Mouse (Mus musculus) lung, postnatal 10 days (tissue): ENCODE results near the gene Jarid2.

Source experiments
- DNase-seq: peaks from one replicate; pipeline ENCODE4 v3.0.0; 2021

Gene Jarid2

DNA sequence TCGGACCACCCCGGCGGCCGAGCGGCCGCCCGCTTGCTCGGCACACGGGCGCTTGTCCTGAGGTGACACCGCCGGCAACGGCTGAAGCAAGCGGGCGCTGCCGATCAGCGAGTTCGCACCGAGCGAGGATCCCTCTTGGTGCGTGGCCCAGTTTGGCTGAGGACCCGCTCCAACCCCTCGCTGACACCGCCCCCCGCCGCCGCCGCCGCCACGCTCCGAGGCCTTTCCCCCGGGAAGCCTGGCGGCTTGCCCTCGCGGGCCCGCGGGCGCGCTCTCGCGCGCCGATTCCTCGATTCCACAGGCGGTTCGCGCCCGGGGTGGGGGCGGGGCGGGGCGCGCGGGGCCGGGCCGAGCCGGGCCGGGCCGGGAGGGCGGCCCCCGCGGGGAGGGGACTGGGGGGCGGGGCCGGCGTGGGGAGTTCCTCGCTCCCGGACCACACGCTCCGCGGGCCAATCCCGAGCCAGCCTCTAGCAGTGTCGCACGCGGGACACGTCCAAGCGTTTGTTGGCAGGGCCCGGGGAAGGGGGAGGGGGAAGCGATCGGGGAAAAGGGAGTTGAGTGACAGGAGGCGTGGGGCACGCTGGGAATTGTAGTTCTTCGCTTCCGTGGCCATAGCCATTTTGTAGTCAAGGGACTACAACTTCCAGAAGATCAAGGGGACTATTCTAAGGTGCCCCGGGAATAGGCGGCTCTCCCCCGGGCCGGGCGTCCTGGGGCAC is 1.0 kb downstream of the Jarid2 start:
- peak; percentile 100 for DNase-seq

DNA sequence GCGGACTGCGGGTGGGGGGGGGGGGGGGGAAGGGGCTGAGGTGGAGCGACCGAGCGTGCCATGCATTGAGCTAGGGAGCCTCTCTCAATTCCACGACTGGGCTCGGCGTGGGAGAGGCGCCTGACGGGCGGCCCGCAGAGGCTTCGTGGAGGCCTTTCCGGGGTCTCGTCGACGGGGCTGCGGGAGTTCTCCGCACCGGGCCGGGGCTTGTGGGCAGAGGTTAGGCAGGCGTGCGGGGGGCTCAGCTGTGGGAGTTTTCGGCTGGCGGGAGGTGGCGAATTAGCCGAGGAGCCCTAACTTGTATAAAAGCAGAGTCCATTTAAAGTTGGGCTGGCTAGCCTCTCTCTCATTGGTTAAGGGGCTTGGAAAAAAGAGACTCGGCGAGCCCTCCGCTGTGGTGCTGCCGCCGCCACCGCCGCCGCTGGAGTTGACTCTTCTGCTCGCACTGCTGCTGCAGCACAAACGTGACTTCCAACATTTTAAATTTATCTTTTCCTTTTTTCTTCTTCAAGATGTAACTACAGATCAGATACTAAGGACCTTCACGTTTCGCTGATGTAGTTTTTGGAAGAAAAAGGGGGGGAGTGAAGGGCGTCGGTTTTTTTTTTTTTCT is 1.8 kb downstream of the Jarid2 start:
- peak; percentile 90 for DNase-seq

DNA sequence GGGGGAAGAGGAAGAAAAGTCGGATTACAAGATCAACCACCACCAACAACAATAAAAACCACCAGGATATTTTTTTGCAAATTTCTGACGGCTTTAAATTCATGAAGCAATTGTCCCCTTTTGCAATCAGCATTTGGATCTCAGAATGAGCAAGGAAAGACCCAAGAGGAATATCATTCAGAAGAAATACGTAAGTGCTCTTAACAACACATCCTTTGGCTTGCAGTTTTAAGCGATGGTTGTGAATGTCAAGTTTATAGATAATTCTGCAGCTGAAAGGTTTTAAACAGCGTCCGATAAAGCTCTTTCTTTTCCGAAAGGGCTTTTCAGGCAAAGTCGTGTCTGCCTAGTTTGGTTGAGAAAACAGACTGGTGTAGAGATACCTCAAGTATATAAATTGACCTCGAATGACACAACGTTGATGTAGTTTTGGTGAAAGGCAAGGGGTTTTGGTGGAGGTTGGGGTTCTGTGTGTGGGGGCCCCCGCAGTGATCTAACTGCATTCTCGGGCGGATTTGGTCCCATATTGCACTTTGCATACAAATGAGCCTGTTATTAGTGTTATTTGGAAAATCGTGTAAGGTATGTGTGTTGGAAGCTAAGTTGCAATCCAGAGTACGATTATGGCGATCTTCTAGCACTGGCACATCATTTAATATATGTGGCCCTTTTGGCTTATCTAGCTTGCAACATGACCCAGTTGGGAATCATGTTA is 2.6 kb downstream of the Jarid2 start:
- DNase-seq, result no peak

DNA sequence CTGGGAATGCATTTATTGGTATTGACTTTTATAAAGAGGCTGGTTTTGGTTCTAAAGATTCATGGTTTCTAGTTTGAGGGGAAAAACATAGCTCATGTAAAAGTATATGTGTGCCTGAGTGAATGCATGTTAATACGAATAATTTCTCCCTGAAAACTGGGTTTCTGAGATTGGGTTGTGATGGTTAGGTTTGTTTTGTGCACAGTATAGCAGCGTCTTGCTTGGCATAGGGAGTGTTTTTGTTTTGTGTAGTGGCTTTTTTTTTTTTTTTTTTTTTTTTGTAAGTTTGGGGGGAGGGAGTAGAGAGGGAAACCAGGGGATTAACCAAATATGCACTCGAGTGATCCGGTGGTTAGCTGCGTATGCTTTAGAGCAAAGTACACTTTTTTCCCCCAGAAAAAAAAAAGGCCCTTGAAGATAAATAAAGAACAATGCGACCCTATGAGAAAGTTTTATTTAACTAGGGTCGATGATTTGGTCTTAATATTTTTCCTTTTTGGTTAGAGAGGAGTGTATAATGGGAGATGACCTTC is 3.2 kb downstream of the Jarid2 start:
- no peak for DNase-seq

DNA sequence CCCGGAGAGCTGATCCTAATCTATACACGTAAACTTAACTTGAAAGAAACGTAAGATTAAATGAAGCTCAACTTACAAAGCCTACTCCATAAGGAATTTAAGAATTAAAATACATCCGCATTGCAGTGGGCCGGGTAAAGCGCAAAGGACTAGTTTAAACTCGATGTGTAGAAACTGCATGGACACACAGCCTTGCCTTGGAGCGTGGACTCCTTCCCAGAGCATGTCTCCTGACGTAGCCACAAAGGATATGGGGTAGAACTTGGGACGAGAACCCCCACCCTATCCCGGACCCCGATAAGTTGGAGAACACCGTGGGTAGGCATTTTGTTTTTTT is 3.7 kb downstream of the Jarid2 start:
- DNase-seq, result no peak

DNA sequence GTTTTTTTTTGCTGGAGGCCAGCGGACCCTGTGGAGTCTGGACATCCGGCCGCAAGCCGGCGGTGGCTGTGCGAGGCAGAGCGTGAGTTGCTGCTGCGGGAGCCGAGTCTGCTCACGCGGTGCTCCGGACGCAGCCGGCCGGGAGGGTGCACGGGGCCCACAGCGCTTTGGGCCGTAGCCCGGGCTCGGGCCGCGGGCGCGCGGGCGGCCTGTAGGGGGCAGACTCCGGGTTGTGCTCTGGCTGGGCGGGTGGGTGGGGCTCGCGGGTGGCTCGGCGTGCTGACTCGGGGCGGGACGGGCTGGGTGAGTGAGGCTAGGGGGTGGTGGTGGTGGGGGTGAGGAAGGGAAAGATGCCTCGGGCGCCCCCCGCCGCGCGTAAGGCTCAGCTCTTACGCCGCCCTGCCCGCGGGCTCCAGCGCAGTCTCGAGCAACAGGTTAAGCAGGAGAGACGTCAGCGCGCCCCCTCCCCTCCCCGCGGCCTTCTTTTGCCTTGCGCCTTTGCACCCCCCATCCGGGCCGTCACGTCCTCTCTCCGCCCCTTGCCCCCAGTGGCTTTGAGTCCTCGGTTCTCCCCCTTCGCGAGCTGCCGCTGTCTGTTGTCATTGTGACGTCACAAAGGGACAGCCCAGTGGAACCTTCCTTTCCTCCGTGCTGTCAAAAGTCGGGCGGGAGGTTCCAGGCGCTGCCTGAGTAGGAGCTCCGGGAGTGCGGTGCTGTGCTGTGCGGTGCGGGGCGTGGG is 4.3 kb downstream of the Jarid2 start:
- peak; percentile 92 for DNase-seq

DNA sequence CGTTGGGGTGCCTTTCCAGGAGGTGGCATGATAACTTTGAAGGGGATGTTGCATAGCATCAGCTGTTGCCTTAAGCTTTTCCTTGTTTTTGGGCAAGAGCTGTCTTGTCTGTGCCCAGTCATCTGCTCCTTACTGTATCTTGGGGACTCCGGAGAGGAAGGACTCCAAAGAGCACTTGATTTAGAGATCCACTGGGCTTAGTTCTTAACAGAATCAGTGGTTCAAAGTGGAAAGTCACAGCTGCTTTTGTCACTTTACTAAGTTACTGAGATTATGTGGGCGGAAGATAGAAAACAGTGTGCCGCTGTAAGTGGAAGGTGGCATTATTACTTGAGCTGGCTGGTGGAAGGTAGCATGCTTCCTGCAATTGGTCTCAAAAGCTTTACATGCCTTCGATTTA is 5.2 kb downstream of the Jarid2 start:
- DNase-seq, result no peak

DNA sequence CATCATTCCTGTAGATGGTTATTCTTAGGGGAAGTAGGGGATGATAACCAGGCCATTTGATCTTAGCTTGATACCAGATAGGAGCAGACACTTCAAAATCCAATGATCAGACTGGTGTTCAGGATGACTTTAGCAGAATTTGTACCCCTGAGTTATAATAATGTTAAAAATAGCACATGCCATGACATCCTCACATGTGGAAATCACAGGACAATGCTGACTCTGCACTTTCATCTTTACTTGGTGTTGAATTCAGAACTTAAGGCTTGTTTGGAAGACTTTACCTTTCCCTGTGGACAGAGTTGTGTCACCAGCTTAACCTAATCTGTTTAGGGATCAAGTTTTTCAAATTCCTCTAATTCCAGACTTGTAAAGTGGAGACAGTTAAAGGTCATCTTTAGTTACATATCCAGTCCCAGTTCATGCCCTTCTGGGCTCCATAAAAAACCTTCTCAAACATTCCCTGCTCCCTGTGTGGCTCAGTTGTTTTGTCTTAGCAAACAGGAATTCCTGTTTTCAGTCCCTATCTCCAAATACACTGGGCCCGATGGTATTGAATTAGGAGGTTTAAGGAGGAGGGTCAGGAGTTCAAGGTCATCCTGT is 5.9 kb downstream of the Jarid2 start:
- no peak for DNase-seq

DNA sequence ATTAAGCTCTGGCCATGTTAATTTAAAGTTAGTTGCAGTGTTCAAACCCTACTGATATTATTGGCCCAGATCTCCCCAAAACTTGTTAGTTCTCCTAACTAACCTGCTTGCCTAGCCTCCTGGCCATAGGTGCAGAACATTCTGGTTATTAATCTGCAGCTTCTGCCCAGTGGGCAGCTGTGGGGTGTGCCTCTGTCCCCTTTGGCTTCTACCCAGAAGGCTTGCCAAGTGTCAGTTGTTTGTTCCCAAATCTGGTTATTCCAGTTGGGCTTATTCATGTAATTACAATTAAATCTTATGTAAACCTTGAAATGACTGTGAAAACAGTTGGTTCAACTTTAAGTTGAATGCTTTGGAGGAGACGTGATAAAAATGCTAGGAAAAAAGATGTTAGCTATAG is 8.0 kb downstream of the Jarid2 start:
- DNase-seq, result peak; percentile 47

DNA sequence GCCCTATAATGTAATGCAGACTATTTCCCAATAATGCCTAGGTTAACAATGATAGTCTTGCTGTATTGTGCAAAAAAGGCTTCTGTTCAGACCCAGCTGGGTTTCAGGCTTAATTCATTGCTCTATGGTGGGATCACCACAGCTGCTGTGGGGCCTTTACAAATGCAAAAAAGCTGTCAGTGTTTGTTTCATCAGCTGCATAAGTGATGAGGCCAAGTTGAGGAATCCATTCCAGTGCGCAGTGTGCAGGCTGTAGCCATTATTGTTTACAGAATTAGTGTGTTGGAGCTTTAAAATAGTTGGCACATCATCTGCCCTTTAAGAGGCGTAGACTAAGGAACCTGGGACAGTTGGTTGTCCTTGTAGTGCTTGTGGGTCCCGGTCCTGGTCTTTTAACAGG is 22.5 kb downstream of the Jarid2 start:
- no peak for DNase-seq

DNA sequence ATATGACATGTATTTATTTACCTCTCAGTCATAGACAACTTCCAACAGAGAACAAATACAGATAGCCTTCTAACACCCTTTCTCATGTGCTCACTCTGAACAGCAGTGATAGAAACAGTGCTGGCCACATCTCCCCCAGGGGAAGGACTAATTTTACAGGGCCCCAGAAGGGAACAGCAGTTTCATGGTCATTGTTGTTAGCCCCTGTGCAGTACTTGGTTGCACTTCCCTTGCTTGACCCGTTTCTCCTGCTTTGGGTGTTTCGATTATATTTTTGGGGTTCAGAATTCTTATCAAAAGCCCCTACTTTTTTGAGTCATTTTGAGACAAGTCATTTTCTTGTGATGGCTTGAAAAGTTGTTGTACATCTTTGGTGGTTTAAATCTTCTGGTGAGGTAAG is 23.9 kb downstream of the Jarid2 start:
- DNase-seq, result no peak

DNA sequence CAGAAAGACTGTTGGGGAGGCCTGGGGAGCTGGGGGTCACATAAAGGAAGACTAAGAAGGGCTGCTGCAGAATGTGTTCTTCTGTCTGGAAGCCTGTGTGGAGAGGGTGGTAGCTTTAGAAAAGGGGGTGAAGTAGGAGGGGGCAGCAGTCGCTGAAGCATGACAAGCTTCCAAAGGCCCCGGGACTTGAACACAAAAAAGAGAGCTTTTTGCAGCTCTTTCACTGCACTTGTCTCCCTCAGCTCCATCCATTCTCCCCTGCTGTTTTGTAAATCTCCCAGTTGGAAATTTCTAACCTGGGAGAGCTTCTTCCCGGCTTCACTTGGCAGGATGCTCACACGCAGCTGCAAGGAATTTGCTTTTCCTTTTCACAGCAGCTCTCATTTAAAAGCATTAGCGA is 26.2 kb downstream of the Jarid2 start:
- no peak for DNase-seq

DNA sequence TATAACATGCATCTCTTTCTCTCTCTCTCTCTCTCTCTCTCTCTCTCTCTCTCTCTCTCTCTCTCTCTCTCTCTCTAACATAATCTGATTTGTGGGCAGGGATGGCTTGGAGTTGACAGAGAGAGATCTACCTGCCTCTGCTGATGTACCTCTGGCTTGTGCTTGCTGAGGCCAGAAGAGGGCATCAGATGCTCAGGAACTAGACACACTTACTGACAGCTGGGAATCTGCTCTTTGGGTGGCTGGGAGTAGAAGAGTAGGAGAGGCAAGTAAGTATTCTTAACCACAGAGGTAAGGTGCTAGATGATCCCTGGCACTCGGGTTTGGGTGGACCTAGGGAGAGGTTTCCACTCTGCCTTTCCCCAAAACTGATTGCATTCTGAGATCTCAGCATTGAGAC is 29.5 kb downstream of the Jarid2 start:
- no peak for DNase-seq

DNA sequence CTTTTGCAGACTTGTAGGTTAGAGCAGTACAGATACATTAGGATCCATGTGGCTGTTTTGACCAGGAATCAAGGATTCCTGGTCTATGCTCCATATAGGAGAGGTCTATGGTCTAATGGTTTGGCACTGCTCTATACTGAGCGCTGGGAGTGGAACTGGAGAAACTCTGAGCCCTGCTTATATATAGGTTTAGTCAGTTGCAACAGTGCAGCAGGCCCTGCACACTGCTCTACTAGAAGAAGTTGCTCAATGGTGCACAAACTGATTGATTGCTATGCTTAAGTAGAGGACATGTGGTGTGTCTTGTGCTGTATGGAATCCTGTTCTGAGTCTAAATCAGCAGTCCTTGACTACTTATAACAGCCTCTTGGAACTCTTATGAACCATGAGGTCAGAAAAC is 31.5 kb downstream of the Jarid2 start:
- no peak for DNase-seq

DNA sequence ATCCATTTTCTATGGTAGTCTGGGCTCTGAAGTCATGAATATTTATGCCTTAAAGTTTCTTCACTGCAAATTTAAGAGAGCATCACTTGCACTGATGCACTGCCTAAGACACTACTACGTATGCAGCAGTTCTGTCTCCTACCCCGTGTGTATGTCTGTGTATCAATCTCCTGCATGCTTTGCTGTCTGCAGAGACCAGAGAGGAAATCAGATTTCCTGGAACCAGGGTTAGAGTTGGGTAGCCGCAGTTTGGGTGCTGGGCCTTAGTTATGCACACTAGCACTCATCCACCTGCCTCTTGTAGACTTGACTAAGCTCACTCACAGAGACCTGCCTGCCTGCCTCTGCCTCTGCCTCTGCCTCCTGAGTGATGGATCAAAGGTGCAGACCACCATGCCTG is 33.8 kb downstream of the Jarid2 start:
- DNase-seq, result no peak

DNA sequence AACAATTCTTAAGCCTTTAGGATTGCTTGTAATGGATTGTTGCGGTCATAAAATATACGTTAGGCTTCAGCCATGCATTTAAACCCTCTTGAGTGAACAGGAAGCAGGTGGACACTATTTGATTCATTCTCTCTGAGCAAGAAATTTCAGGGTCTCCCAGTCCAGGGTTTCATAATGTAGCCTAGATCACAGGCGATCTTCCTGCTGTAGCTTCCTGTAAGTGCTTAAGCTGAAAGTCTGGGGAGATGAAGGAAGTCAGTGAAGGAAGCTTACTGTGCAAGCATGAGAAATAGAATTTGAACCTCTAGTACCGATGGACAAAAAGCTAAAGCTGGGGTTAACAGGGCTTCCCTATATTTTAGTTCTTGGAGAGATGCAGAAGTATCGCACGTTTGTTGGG is 38.5 kb downstream of the Jarid2 start:
- no peak for DNase-seq

DNA sequence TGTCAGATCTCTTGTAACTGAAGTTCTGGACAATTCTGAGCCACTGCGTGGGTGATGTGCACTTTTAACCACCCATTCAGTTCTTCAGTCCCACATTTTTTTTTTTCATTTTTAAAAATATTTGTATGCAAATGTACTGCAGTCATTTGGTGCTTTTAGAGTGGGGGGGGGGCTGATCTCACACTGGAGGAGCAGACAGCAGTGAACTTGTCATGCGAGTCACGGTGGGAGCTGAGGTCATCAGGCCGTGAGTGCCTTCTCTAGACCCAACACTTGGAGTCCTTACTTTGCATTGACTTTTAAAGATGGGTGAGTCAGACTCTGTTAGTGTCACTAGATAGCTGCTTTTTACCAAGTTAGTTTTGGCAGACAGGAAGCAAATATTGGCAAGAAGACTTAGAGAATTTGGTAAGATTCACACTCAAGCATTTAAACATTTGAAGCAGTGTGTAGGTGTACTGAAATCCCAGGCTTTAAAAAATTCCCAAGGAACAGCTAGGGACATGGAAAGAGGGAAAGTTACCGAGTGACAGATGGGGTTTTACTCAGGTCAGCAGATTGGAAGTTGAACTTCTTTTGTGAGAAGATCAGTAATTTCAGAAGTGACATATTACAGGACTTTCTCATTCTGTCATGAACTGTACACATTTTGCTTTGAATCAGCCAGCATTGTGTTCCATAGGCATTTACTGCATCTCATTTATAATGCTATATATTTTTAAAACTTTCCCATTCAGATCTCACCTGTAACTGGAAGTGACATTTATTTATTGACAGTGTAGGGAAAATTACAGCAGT is 41.7 kb downstream of the Jarid2 start:
- DNase-seq, result no peak

DNA sequence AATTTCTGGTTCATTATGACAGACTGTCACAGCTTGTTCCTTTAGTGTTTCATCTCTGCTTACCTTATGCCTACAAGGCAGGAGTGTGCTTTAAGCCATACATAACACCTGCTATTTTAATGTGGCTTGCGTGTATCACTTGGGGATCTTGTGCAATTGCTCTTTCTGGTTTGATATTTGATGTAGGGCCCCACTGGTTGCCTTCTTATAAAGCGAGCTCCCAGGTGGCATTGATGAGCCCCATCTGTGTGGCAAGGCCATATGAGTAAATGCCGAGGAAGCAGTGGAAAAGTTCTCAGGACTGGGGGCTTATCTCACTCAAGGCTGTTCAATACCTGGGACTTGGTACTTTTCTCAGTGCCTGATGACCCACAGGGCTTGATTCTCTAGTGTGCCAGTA is 43.5 kb downstream of the Jarid2 start:
- no peak for DNase-seq

DNA sequence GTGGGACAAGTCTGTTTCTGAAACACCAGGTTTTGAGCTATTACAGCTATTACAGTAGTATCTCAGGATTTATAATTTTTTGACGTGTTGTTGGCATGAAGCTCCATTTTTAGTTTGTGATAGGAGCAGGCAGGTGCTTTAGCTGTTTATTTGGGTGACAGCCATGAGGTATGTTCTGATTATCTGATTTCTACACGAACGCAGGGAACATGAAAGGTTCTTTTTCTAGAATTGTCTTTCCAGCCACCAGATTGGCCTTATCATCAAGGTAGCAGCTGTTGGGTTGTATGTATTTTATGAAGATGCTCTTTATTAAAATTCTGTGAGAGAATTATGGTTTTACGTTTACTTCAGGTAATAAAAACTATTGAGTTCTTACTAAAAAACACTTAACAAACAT is 45.1 kb downstream of the Jarid2 start:
- DNase-seq, result no peak

DNA sequence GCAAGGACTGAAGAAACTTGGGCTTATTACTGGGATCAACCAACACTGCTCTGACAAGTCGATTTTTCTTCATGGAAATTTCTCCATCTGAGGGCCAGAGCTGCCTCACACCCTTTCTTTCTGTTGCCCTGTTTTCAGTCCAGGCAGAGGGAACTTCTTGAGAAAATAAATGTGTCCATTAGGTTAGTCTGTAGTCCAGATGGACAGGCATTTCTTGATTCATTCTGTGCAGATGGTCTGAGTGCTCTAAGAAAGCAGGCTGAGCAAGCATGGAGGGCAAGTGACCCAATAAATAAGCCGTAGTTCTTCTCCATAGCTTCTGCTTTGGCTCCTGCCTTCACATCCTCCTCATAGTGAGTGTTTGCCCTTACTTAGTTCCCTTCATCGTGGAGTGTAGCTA is 46.1 kb downstream of the Jarid2 start:
- DNase-seq, result no peak

DNA sequence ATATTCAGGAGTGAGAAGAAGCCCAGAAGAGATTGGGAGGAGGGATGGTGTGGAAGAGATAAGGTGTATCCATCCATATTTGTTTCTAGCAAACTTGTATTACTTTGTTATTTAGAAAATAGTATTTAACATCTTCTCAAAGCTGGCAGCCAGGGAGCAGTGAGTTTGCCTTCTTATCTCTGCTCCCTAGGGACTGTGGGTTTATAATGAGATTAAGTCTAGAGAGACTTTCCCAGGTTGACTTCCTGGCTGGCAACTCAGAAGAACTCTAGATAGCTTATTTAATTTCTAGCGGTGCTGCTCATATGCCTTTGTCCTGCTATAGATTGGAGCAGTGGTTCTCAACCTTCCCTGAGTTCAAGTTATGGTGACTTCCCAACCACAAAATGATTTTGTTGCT is 51.2 kb downstream of the Jarid2 start:
- DNase-seq, result no peak

DNA sequence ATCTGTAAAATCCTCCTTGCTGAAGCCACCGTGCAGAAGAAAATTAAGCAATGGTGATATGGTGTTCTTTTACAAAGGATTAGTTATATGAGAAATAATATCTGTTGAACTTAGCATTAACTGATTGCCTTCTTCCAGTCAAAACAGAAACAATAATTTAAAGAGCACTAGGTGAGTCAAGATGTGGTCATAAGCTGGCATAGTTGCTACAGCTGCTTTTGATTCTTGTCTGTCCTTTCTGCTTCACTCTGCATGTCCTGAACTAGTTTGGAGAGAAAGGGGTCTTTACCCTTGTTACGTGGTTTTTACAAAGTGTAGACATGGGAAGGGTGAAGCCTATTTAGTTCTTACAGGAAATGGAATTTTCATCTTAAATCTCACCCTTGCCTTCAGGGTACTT is 51.9 kb downstream of the Jarid2 start:
- DNase-seq, result no peak
